Mouse (Mus musculus): ENCODE results near the gene Morf4l2.
"Not testable (repeated sequence)": the region's sequence is repeated elsewhere in the genome, so short reads cannot be mapped to it uniquely, and the experiment has no call there.

Gene Morf4l2

GRCm38 (mm10) chrX:136692294-136692675, 51.2 kb downstream of the Morf4l2 start:
- DNase-seq: no peak

DNA sequence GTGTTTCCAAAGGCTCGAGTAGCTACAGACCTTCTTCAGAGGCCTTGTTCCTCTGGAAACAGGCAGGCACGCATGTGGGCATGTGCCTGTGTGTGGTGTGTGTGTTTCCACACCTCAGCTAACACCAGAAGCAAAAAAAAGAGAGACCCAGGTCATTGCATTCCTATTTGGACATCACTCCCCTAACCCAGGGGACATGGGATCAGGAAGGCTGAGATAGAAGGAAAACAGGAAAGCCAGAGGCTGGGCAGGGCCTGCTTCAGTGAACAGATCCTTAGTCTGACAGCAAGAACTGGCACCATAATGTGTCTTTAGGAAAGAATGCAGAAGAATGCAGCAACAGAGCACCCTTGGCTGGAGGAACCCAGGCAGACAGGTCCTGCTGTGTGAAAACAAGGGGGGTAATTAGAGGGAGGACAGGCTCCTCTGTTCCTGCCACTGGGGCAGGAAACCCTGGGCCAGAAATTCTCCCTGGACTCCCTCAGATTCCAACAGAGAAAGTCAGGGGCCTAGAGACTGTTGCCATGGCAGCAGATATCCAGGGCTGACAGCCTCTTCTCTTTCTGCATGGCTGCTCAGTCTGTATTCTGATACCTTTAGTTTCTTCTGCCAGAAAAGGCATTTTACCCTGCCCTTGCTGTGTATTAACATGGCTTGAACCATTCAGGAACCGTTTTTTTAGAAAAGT, 51.7 kb downstream of the Morf4l2 start:
- not testable (repeated sequence) for DNase-seq
